Mouse (Mus musculus) layer of hippocampus, postnatal 25 days (tissue): ENCODE measurements around the gene Lrrc45. TPM values are rescaled to one million over a fixed set of nuclear protein-coding genes. Genes with fewer than 3 reads are reported as not detected.
"Not testable (repeated sequence)": the region's sequence is repeated elsewhere in the genome, so short reads cannot be mapped to it uniquely, and the experiment has no call there.

Source experiments
- DNase-seq, 2 experiments: peaks; one replicate each; pipeline ENCODE4 v3.0.0; 2022; ENCODE audit warnings: mixed read lengths in 2 of 2, low spot score in 1 of 2; ENCODE audit errors: extremely low spot score in 1 of 2
- total RNA-seq, 2 experiments: library from RNA; stranded (reverse); gene quantifications; 2 replicates each; pipeline ENCODE4 v1.2.3; 2021

Gene Lrrc45
- total RNA-seq, result 10 to 100 TPM; 47.0 to 65.2 TPM

GRCm38 (mm10) chr11:120713580-120714518 lies at the start of gene Lrrc45, which contains the start of gene Cenpx:
Gene Lrrc45, plus strand, starts transcription at chr11:120713925.
Gene Cenpx, minus strand, starts transcription at chr11:120713738.
- peak; percentile 79 to 85 for DNase-seq

GRCm38 (mm10) chr11:120665406-120665805 lies 48.3 kb upstream of the Lrrc45 start:
- DNase-seq, result no peak

- no peak for DNase-seq
Measured at GRCm38 (mm10) chr11:120666617-120667016, 47.1 kb upstream of the Lrrc45 start.

DNA sequence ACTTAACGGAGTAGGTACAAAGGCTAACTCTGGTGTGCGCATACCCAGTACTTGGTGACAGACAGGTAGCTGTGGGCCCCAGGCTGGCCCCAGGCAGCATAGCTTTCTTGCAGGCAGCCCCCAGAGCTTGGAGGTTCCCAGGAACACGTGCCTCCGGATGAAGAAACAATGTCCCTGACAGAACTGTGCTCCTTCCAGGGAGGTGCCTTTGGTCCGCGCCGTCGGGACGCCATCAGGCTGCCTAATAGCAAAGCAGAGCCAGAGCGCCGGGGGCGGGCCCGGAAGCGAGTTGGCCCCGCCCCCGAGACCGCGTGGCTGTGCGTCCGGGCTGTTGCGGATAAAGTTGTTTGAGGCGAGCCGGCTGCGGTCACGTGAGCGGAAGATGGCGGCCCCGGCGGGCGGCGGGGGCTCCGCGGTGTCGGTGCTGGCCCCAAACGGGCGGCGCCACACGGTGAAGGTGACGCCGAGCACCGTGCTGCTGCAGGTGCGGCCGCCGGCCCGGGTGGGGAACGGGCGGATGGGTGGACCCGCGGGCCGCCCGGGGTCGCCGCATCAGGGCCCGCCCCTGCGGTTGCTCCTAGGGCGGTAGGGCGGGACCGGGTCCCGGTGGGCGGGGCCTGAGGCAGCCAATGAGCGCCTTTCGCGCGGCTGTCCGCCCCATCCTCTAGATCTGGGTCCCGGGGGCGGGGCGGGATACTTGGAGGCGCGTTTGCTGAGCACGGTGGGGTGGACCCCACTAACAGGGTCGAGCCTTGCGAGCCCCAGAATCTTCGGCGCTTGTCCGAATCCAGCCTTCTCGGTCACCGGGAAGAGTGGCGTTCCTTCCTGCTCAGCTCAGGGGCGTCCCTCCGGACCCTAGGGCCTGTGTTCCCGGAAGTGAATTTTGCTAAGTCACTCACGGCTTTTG lies 40.8 kb upstream of the Lrrc45 start, which contains the start of gene Aspscr1:
TSS of gene Aspscr1 (plus strand) at position 287 of the 907 bp plus-strand sequence.
- peak; percentile 82 to 85 for DNase-seq

DNA sequence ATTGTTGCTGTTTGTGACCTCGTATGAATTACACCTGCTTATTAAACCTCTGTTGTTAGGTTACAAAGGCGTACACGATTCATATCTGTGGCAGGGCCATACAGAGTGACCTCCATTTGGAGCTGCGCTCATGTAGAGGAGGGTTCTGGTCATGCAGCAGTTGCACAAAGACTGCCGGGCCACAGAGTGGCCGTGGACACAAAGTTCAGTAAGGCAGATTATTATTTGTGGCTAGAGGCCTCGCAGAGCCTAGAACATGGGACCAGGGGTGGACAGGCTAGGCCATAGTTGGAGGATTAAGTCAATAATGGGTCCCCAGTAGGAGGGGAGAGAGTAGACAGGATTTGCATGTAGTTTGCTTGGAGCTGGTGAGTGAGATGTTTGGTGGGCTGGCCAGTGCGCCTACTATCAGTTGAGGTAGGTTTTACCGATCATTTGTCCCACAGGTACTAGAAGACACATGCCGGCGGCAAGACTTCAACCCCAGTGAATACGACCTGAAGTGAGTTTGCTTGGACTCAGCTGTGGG lies 40.1 kb upstream of the Lrrc45 start:
- no peak for DNase-seq

GRCm38 (mm10) chr11:120675875-120676274 lies 37.9 kb upstream of the Lrrc45 start:
- not testable (repeated sequence) for DNase-seq

GRCm38 (mm10) chr11:120676951-120677350 lies 36.8 kb upstream of the Lrrc45 start:
- no peak for DNase-seq

DNA sequence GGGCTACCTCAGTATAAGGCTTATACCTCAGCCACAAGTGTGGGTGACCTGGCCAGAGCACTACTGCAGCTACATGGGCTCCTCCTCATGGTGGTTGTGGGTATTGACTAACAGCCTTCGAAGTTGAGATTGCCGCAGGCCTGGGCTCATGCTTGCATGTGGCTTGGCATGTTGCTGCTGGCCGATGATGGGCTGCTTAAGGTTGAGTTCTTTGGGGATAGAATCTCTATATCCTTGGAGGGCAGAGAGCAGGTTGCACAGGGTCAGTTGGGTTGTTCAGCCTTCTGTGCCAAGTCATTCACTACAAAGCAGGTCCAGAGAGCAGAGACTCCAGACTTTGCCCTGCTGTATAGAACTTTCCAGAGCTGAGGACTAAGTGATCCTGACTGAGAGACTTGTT lies 33.8 kb upstream of the Lrrc45 start:
- DNase-seq, result no peak

DNA sequence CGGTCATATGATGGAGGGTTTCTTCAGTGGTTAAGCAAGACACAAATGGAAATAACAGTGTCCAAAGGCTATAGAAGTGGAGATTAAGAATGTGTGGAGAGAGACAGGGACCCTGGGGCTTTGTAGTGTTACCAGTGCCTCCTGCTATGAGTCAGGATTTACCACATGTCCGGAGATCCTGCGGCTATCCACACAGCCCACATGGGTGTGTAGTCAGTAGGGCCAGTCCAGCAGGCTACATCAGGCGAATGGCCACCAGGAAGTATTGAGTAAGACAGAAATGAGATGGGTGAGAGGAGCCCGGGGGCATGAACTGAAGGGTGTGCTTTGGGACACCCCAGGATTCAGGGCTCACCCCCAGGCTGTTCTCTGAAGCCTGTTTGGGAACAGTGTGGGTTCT lies 31.0 kb upstream of the Lrrc45 start:
- DNase-seq, result no peak

DNA sequence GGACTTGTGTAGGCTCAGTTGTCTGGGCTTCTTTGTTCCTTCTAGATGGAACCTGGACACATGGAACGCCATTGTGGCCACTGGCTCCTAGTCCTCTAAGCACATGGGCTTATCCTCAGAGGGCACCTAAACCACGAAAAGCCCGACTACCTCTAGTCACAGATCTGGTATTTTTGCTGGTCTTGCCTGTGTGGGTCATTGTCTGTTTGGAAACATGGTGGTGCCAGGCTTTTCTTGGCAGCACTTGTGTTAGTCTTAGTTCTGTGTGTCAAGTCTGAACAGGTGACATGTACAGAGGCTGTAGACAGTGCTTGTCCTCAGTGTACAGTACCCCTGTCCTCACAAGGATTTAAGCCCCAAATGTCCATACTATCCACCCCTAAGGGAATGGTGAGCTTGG lies 30.2 kb upstream of the Lrrc45 start:
- no peak for DNase-seq

DNA sequence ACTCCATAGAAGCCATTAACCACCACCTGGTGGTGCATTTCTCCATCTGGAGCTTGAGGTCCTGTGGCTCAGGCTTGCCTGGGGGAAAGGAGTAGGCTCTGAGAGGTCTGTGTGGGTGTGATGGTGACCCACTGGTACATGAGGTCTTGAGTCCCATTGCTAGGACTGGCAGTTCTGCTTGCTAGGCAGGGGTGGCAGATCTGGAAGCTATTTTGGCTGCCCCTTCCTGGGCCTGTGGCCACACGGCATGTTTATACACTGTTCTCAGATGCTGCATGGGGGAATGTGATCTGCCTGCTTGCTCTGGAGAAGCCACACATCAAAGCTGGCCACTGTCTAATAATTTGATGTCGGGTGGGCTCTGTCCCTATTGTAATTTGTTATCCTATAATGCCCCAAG lies 29.6 kb upstream of the Lrrc45 start:
- DNase-seq, result no peak

GRCm38 (mm10) chr11:120684660-120685059 lies 29.1 kb upstream of the Lrrc45 start:
- no peak for DNase-seq

DNA sequence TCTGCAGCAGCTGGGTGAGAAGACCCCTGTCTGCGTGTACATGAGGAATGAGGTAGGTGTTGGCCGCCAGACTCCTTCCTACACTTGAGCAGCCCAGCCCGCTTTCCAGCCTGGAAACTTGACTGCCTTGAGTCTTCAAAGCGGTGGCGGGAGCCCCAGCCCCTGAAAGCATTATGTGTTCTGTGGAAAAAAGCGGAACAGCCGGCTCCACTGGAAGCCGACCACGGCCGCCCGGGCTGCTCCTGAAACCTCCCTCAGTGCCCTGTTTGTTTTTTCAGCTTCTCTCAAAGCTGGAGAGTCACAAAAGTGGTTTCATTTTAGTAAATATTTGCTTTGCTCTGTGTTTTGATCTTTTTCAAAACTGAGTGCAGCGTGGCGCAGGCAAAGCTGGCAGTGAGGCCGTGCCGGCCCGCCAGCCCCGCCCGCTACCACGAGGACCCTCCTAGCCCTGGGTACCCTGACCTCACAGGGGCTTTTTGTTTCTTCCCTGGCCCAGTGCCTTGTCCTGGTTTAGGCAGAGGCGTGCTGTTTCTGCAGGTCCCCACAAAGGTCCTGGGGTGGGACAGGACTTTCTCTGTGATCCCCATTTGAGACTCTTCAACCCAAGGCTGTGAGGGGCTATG lies 27.0 kb upstream of the Lrrc45 start:
- DNase-seq, result no peak

DNA sequence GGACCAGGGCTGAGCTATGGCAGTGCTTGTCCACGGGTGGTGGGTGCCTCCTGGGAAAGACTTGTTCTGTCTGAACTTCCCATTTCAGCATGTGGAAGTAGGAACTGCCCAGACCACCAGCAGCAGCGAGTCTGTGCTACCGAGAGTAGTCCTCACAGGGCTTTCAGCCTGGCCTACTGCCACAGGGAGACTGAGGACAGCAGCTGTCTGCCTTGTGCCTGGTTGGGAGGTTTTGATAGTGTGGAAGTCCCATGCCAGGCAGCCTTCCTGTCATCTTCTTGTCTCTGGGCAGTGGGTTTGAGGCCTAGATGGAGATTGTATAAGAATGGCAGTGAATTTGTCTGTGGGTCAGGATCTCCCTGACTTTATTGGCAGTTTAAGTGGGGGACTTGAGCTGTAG lies 24.4 kb upstream of the Lrrc45 start:
- no peak for DNase-seq

- DNase-seq, result no peak
Measured at GRCm38 (mm10) chr11:120692471-120693011, 21.2 kb upstream of the Lrrc45 start.

DNA sequence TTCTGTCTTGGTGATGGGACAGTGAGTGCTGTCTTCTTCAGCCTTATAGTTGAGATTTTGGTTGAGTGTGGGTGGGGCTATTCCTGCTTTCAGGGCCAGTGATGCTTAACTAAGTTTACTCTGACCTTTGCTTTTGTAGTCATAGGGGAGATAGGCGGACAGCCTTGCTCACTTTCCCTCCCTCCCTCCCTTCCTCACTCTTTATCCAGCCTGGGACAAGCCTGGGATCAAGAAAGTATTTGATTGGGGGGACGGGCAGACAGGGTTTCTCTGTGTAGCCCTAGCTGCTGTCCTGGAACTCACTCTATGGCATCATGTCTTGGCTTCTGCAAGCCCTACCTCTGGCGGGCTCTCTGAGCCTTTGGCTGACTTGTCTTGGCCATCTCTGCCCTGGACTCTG lies 20.3 kb upstream of the Lrrc45 start:
- no peak for DNase-seq

DNA sequence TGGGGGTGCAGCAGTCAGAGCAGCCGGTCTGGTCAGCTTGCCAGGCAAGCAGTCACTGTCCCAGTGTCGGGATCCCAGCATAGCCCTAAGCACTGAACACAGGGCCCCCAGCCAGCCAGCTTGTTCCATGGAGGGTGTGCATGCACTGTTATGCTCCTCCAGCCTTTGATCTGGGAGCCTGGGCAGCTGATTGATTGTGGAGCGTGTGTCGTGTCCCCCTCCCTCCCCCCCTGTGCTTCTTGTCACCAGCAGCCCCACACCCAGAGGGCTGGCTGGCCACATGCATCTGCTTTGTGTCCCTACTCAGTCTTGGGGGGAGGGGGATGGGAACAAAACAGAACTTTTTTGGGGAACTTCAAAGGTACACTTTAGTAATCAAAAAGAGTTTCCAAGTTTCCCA lies 18.5 kb upstream of the Lrrc45 start:
- DNase-seq, result no peak

- DNase-seq, result no peak
Measured at GRCm38 (mm10) chr11:120695641-120696040, 18.1 kb upstream of the Lrrc45 start.

DNA sequence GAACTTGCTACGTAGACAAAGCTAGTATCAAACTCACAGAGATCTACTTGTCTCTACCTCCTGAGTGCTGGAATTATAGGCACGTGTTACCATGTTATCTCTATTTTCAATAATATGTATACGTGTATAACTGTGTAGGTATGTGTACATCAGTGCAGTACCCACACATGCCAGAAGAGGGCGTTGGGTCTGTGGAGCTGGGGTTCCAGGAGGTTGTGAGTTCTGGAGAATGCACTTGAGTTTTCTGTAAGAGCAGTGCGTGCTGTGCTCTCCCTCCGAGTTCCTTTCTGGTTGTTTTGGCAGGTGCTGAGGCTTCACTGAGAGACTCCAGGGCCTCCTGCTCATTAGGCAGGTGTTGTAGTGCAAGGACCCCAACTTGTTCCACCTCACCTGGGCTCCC lies 17.2 kb upstream of the Lrrc45 start:
- no peak for DNase-seq

DNA sequence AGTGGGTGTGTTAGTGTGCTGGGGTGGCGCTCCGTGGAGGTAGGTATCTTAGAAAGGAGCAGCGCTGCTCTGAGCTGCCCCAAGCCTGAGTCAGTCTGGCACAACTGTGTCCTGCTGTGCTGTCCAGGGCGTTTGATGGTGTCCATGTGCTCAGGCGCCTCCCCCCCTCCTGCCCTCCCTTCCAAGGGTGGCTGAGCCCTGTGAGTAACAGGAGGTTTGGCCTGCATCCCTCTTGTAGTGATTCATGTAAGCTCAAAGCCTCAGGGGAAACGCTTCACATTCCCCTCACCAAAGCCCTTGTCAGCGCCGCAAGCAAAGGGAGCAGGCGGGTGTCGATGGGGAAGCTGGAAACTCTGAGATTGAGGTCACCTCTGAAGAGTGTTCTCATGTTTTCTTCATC lies 16.0 kb upstream of the Lrrc45 start:
- DNase-seq, result no peak
